Mouse (Mus musculus) heart, embryonic 11.5 days (tissue): ENCODE measurements at regions not wholly inside any gene's neighbourhood (a gene's known extent, or its start where the extent isn't known, plus 50 kb on each side); places are given as distances from the start of the nearest gene placed in this dataset.

ENCODE experiments used
- ATAC-seq: fragments of 200-750 bp; cut with Nextera tagmentation; replicated peaks from 2 replicates; pipeline ENCODE4 v1.8.0; 2017; ENCODE audit warnings: moderate library complexity; ENCODE audit not compliant: insufficient number of reproducible peaks, low FRiP score, low TSS enrichment
- H3K27ac ChIP-seq: fragments of 300-500 bp; sonication (generic); 2 replicates; pipeline ENCODE4 v1.5.1; 2014; ENCODE audit warnings: mild to moderate bottlenecking, low read depth, low read length
- H3K27me3 ChIP-seq: fragments of 300-500 bp; sonication (generic); 2 replicates; pipeline ENCODE4 v1.6.1; 2014; ENCODE audit warnings: mild to moderate bottlenecking, low read length, mixed read lengths; ENCODE audit not compliant: control insufficient read depth, insufficient read depth
- H3K36me3 ChIP-seq: fragments of 300-500 bp; sonication (generic); 2 replicates; pipeline ENCODE4 v1.6.1; 2014; ENCODE audit warnings: mild to moderate bottlenecking, low read length, moderate library complexity, mixed read lengths; ENCODE audit not compliant: control insufficient read depth, insufficient read depth
- H3K4me1 ChIP-seq: fragments of 300-500 bp; sonication (generic); 2 replicates; pipeline ENCODE4 v1.6.1; 2014; ENCODE audit warnings: low read length; ENCODE audit not compliant: control insufficient read depth, insufficient read depth
- H3K4me2 ChIP-seq: fragments of 300-500 bp; sonication (generic); 2 replicates; pipeline ENCODE4 v1.6.1; 2014; ENCODE audit warnings: mild to moderate bottlenecking, moderate library complexity
- H3K4me3 ChIP-seq: fragments of 300-500 bp; sonication (generic); 2 replicates; pipeline ENCODE4 v1.5.1; 2014; ENCODE audit warnings: low read depth, low read length
- H3K9ac ChIP-seq: fragments of 300-500 bp; sonication (generic); 2 replicates; pipeline ENCODE4 v1.6.1; 2014; ENCODE audit warnings: mild to moderate bottlenecking, low read depth, low read length, moderate library complexity
- H3K9me3 ChIP-seq: fragments of 300-500 bp; sonication (generic); replicated peaks from 2 replicates; pipeline ENCODE4 v1.6.1; 2016; ENCODE audit warnings: low read length; ENCODE audit not compliant: control insufficient read depth
- WGBS: fragments of 180-500 bp; shearing (Covaris S2); extraction: QIAGEN DNeasy Blood & Tissue Kit; methylation state at CpG from one replicate; pipeline ENCODE4 v1.1.7; 2014; ENCODE audit not compliant: insufficient replicate concordance; 5-methylcytosine and 5-hydroxymethylcytosine counted together

- H3K9ac ChIP-seq: no peak overlapping the region
- H3K9me3 ChIP-seq: no peaks in the 10 kb centered on the region
- peaks cover 7% of the 10 kb centered on the region for H3K4me1 ChIP-seq
- ATAC-seq: no peak
- no peaks in the 10 kb centered on the region for H3K27me3 ChIP-seq
- no peak overlapping the region for H3K4me2 ChIP-seq
- WGBS: 89% methylated on average over 6 of the region's 6 CpGs
- no peak overlapping the region for H3K27ac ChIP-seq
- no peaks in the 10 kb centered on the region for H3K36me3 ChIP-seq
- no peak overlapping the region for H3K4me3 ChIP-seq
These were observed 51.2 kb upstream of the Tln2 start for GRCm38 (mm10) chr9:67610696-67611095.

DNA sequence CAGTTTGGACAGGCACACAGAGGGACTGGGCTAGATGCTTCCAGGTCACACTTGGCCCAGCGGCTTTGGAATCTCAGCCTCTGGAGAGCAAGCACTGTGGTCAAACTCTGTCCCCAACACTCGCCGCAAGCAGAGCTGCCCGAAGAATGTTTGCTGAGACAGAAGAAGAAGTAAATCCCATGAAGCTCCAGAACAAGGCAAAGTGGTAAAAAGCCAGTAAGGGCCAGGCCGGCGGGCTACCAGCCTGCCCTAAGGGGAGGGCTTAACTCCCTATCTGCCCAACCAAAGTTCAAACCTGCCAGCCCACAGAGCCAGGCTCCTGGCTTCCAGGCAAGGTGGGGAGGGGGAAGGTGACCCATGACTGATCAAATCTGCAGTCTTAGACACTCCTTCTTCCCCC lies 52.2 kb upstream of the Tln2 start:
- no peak overlapping the region for H3K4me2 ChIP-seq
- H3K36me3 ChIP-seq: no peaks in the 10 kb centered on the region
- WGBS: 73% methylated on average over 6 of the region's 6 CpGs
- H3K4me1 ChIP-seq: peaks cover 7% of the 10 kb centered on the region; the same call in 1 of the 2 replicates
- no peak overlapping the region for H3K4me3 ChIP-seq
- H3K27me3 ChIP-seq: no peaks in the 10 kb centered on the region
- no peak overlapping the region for H3K9ac ChIP-seq
- H3K27ac ChIP-seq: no peak overlapping the region
- H3K9me3 ChIP-seq: no peaks in the 10 kb centered on the region
- no peak for ATAC-seq

GRCm38 (mm10) chr9:67612101-67612500 lies 52.6 kb upstream of the Tln2 start:
- no peak for ATAC-seq
- no peak overlapping the region for H3K27ac ChIP-seq
- no peaks in the 10 kb centered on the region for H3K36me3 ChIP-seq
- no peak overlapping the region for H3K4me3 ChIP-seq
- no peak overlapping the region for H3K4me2 ChIP-seq
- H3K4me1 ChIP-seq: peaks cover 7% of the 10 kb centered on the region; the same call in 1 of the 2 replicates
- H3K27me3 ChIP-seq: no peaks in the 10 kb centered on the region
- no peak overlapping the region for H3K9ac ChIP-seq
- WGBS: 81% methylated on average over 2 of the region's 2 CpGs
- no peaks in the 10 kb centered on the region for H3K9me3 ChIP-seq

DNA sequence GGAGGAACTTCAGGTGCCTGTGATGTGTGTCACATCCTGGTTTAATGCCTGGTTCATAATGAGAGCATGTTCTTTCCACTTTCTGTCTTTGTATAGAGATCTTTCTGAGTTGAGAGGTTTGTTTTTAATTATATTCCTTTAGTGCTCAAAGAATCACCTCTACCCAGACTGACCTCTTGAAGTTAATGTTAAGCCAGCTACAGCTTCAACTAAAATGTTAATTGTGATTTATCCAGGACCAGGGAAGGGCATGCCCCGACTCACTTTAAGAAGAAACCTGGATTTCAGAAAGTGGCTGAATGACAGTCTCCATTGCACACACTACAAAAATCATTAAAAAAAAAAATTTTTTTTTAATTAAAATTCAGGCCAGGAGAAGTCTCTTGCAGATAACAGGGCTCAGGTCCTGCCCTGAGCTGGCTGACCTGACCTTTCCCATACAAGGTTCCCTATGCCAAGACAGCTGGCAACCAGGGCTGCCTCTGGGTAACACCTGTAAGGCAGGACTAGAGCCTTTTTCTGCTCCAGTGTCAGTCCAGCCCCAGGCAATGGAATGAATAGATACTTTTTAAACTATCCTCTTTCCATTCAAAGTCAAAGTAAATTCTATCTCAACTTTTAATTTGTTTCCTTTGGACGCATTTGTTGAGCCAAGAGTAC lies 54.7 kb upstream of the Tln2 start:
- H3K4me2 ChIP-seq: no peak overlapping the region
- H3K36me3 ChIP-seq: no peaks in the 10 kb centered on the region
- H3K9me3 ChIP-seq: no peaks in the 10 kb centered on the region
- H3K4me1 ChIP-seq: peaks cover 13% of the 10 kb centered on the region
- H3K9ac ChIP-seq: no peak overlapping the region
- H3K27me3 ChIP-seq: 0 out of 2 replicates have a peak, but pooled peaks cover 4% of the 10 kb centered on the region
- 78% methylated on average over 2 of the region's 2 CpGs for WGBS
- no peak overlapping the region for H3K27ac ChIP-seq
- no peak overlapping the region for H3K4me3 ChIP-seq
- no peak for ATAC-seq

DNA sequence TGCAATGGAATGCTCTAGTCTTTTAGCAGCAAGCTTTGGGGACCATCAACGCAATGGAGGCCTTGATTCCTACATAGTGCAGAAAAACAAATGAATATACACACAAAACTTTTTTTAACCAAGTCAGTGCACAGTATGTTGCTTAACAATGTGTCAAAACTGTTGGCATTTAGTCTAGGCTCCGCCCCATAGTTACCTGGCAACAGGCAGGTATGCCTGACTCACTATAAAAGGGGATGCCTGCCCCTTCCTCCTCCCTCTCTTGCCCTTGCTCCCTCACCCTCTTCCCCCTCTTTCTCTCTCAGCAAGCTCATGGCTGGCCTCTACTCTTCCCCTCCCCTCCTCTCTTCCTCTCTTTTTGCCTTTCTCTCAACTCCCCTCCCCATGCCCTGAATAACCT lies 56.7 kb upstream of the Tln2 start:
- H3K27ac ChIP-seq: no peak overlapping the region
- H3K4me1 ChIP-seq: peaks cover 13% of the 10 kb centered on the region
- ATAC-seq: no peak
- H3K9ac ChIP-seq: no peak overlapping the region
- H3K4me2 ChIP-seq: no peak overlapping the region
- H3K27me3 ChIP-seq: 0 out of 2 replicates have a peak, but pooled peaks cover 4% of the 10 kb centered on the region
- H3K36me3 ChIP-seq: no peaks in the 10 kb centered on the region
- 94% methylated on average over 2 of the region's 2 CpGs for WGBS
- H3K9me3 ChIP-seq: no peaks in the 10 kb centered on the region
- no peak overlapping the region for H3K4me3 ChIP-seq

DNA sequence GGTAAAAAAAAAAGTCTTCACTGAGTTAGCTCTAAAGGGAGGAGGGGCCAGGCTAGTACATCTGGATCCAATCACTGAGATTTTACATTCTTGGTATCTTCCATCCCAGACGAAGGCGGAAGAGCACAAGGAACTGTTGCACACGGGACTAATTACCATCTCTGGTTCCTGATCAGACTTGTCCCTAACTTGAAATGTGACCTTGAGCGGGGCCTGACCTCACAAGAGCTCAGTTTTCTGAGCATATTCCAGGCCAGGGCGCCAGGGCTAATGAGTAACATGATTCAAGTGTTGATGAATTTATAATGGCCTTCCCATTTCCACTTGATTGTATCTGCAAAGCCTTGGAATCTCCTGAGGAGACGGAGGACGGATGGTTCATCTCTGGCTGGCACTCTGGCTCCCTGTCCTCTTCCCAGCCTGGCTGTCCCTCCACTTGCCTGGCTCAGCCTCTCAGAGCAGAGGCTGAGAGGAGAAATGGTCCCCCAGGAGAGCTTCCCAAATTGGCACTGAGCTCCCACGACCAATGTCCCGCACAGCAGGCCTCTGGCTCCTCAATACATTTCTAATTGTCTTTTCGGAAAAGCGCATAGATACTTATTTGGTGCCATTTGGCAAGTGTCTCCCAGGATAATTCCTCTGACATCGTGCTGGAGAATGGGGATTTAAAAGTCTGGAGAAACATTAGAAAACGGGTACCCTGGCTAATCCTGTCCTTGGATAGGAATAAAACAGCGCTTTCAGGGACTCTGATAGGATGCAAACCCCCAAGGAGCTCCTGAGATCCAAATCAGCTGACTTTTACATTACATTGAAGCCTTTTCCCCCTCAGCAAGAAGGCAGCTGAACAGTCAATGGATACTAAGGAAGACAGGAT lies 58.1 kb upstream of the Tln2 start:
- no peaks in the 10 kb centered on the region for H3K36me3 ChIP-seq
- H3K4me2 ChIP-seq: no peak overlapping the region
- no peak overlapping the region for H3K27ac ChIP-seq
- H3K4me3 ChIP-seq: no peak overlapping the region
- H3K9me3 ChIP-seq: no peaks in the 10 kb centered on the region
- peaks cover 13% of the 10 kb centered on the region for H3K4me1 ChIP-seq
- WGBS: 41% methylated on average over 14 of the region's 14 CpGs
- H3K9ac ChIP-seq: no peak overlapping the region
- 0 out of 2 replicates have a peak, but pooled peaks cover 4% of the 10 kb centered on the region for H3K27me3 ChIP-seq
- ATAC-seq: no peak

- peaks cover 18% of the 10 kb centered on the region for H3K27me3 ChIP-seq
- ATAC-seq: no peak
- no peak overlapping the region for H3K27ac ChIP-seq
- no peak overlapping the region for H3K9ac ChIP-seq
- no peak overlapping the region for H3K4me3 ChIP-seq
- no peaks in the 10 kb centered on the region for H3K36me3 ChIP-seq
- 52% methylated on average over 3 of the region's 3 CpGs for WGBS
- H3K9me3 ChIP-seq: no peaks in the 10 kb centered on the region
- H3K4me1 ChIP-seq: peaks cover 12% of the 10 kb centered on the region
- no peak overlapping the region for H3K4me2 ChIP-seq
These were observed 61.4 kb upstream of the Tln2 start for GRCm38 (mm10) chr9:67620945-67621344.

GRCm38 (mm10) chr9:67627196-67627595 lies 67.7 kb upstream of the Tln2 start:
- no peak for ATAC-seq
- Histone ChIP-seq H3K9me3 (no peaks in the 10 kb centered on the region), H3K27me3 (peaks cover 40% of the 10 kb centered on the region), H3K4me2 (no peak overlapping the region), H3K27ac (no peak overlapping the region), H3K4me1 (peaks cover 25% of the 10 kb centered on the region), H3K4me3 (no peak overlapping the region), H3K36me3 (no peaks in the 10 kb centered on the region), H3K9ac (no peak overlapping the region)
- WGBS: 69% methylated on average over 2 of the region's 2 CpGs
